Mouse (Mus musculus) cerebellum, adult 2 months (tissue): ENCODE results near the gene Fndc7.

Experiments used
- CTCF ChIP-seq: fragments of 200-500 bp; IDR thresholded peaks from 2 replicates; pipeline ENCODE4 v1.5.1; 2011; ENCODE audit warnings: low read depth, mild to moderate bottlenecking, control low read depth, low read length, moderate library complexity, borderline replicate concordance; ENCODE audit not compliant: insufficient read depth
- POLR2A ChIP-seq: fragments of 200-500 bp; IDR thresholded peaks from 2 replicates; pipeline ENCODE4 v1.6.1; 2011; ENCODE audit warnings: low read length, control low read depth, borderline replicate concordance; ENCODE audit not compliant: insufficient read depth

DNA sequence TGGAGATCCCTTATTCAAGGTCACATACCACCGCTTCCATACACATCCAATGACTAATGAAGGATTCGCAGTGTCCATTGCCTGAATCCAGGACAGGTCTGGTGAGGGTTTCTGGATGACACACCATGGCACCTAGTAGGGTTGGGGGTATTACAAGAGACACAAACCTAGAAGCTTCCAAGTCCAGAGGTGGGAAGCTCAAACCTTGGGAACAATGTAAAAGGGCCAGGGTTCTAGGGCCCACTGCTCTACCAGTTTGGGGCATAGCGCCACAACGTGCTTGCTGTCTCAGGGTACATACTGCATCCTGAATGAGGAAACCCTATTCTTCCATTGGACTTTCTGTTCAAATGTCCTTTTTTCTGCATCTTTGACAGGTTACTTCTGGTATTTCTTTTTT, 8.8 kb upstream of the Fndc7 start:
- no peak for TF ChIP-seq POLR2A
- no peak for TF ChIP-seq CTCF
